Mouse (Mus musculus): ENCODE measurements at regions not wholly inside any gene's neighbourhood (a gene's known extent, or its start where the extent isn't known, plus 50 kb on each side); places are given as distances from the start of the nearest gene placed in this dataset.

- H3K4me3 ChIP-seq: no peak overlapping the region
- TF ChIP-seq CEBPB (IDR thresholded peaks at IDR 0.05; ENCODE audit: insufficient read depth, poor library complexity, severe bottlenecking): no peak
- TF ChIP-seq TCF12 (IDR thresholded peaks at IDR 0.05; ENCODE audit: insufficient read depth, poor library complexity, severe bottlenecking): no peak
- no peak for TF ChIP-seq POLR2AphosphoS2 (IDR thresholded peaks at IDR 0.05; ENCODE audit: insufficient read length, low read depth)
- TF ChIP-seq E2F4 (IDR thresholded peaks at IDR 0.05; ENCODE audit: insufficient read depth): no peak
- TF ChIP-seq SRF (IDR thresholded peaks at IDR 0.05; ENCODE audit: control insufficient read depth, insufficient read length, low read depth): no peak
- H3K79me2 ChIP-seq (ENCODE audit: control insufficient read depth, insufficient read depth): no peaks in the 10 kb centered on the region
- no peak overlapping the region for H3ac ChIP-seq (ENCODE audit: control insufficient read depth, insufficient read length)
- no peaks in the 10 kb centered on the region for H3K36me3 ChIP-seq (ENCODE audit: control insufficient read depth, insufficient read depth)
- H3K4me2 ChIP-seq (ENCODE audit: low read depth): no peak overlapping the region
- no peaks in the 10 kb centered on the region for H3K27me3 ChIP-seq (ENCODE audit: control insufficient read depth, insufficient read depth, insufficient read length)
These were observed 333.9 kb upstream of the Tmpo start for GRCm38 (mm10) chr10:91515021-91515371.

GRCm38 (mm10) chr10:91514163-91515020, 333.3 kb upstream of the Tmpo start:
- no peak overlapping the region for H3K4me3 ChIP-seq
- TF ChIP-seq POLR2A (IDR thresholded peaks at IDR 0.05; ENCODE audit: insufficient read length, low read depth): no peak
- TF ChIP-seq MYOG (IDR thresholded peaks at IDR 0.05; ENCODE audit: control insufficient read depth in 1 of 3, insufficient read depth in 1 of 3, insufficient read length in 2 of 3, low read depth in 2 of 3): no peak
- TF ChIP-seq USF1 (IDR thresholded peaks at IDR 0.05; ENCODE audit: low read depth): no peak
- TF ChIP-seq E2F4 (IDR thresholded peaks at IDR 0.05; ENCODE audit: insufficient read depth): no peak
- TF ChIP-seq SRF (IDR thresholded peaks at IDR 0.05; ENCODE audit: control insufficient read depth, insufficient read length, low read depth): no peak
- no peak for TF ChIP-seq POLR2AphosphoS2 (IDR thresholded peaks at IDR 0.05; ENCODE audit: insufficient read length, low read depth)
- TF ChIP-seq TCF12 (IDR thresholded peaks at IDR 0.05; ENCODE audit: insufficient read depth, poor library complexity, severe bottlenecking): no peak
- TF ChIP-seq MAX (IDR thresholded peaks at IDR 0.05; ENCODE audit: low read depth): no peak
- TF ChIP-seq CEBPB (IDR thresholded peaks at IDR 0.05; ENCODE audit: insufficient read depth, poor library complexity, severe bottlenecking): no peak
- TF ChIP-seq MYOD1 (IDR thresholded peaks at IDR 0.05; ENCODE audit: control insufficient read depth in 1 of 3, insufficient read length in 2 of 3, low read depth in 2 of 3): no peak
- H3ac ChIP-seq (ENCODE audit: control insufficient read depth, insufficient read length): no peak overlapping the region
- H3K4me2 ChIP-seq (ENCODE audit: low read depth): no peak overlapping the region
- no peaks in the 10 kb centered on the region for H3K27me3 ChIP-seq (ENCODE audit: control insufficient read depth, insufficient read depth, insufficient read length)
- H3K79me2 ChIP-seq (ENCODE audit: control insufficient read depth, insufficient read depth): no peaks in the 10 kb centered on the region
- no peaks in the 10 kb centered on the region for H3K36me3 ChIP-seq (ENCODE audit: control insufficient read depth, insufficient read depth)

- H3K27me3 ChIP-seq (ENCODE audit: control insufficient read depth, insufficient read depth, insufficient read length): no peaks in the 10 kb centered on the region
- H3K79me2 ChIP-seq (ENCODE audit: control insufficient read depth, insufficient read depth): no peaks in the 10 kb centered on the region
- H3ac ChIP-seq (ENCODE audit: control insufficient read depth, insufficient read length): no peak overlapping the region
- no peak overlapping the region for H3K4me2 ChIP-seq (ENCODE audit: low read depth)
- no peak for TF ChIP-seq MYOG (IDR thresholded peaks at IDR 0.05; ENCODE audit: control insufficient read depth in 1 of 3, insufficient read depth in 1 of 3, insufficient read length in 2 of 3, low read depth in 2 of 3)
- TF ChIP-seq USF1 (IDR thresholded peaks at IDR 0.05; ENCODE audit: low read depth): no peak
- TF ChIP-seq MAX (IDR thresholded peaks at IDR 0.05; ENCODE audit: low read depth): no peak
- TF ChIP-seq CEBPB (IDR thresholded peaks at IDR 0.05; ENCODE audit: insufficient read depth, poor library complexity, severe bottlenecking): no peak
- no peak for TF ChIP-seq POLR2AphosphoS2 (IDR thresholded peaks at IDR 0.05; ENCODE audit: insufficient read length, low read depth)
- TF ChIP-seq TCF3 (IDR thresholded peaks at IDR 0.05; ENCODE audit: insufficient read length, low read depth): no peak
- no peak for TF ChIP-seq POLR2A (IDR thresholded peaks at IDR 0.05; ENCODE audit: insufficient read length, low read depth)
- no peak for TF ChIP-seq REST (IDR thresholded peaks at IDR 0.05; ENCODE audit: insufficient read depth, insufficient read length)
- TF ChIP-seq MYOD1 (IDR thresholded peaks at IDR 0.05; ENCODE audit: control insufficient read depth in 1 of 3, insufficient read length in 2 of 3, low read depth in 2 of 3): no peak
- TF ChIP-seq E2F4 (IDR thresholded peaks at IDR 0.05; ENCODE audit: insufficient read depth): no peak
- no peak for TF ChIP-seq SRF (IDR thresholded peaks at IDR 0.05; ENCODE audit: control insufficient read depth, insufficient read length, low read depth)
- no peak for TF ChIP-seq TCF12 (IDR thresholded peaks at IDR 0.05; ENCODE audit: insufficient read depth, poor library complexity, severe bottlenecking)
- H3K4me3 ChIP-seq: no peak overlapping the region
- no peaks in the 10 kb centered on the region for H3K36me3 ChIP-seq (ENCODE audit: control insufficient read depth, insufficient read depth)
These were observed 325.9 kb upstream of the Tmpo start for GRCm38 (mm10) chr10:91507038-91507437.

GRCm38 (mm10) chr10:91504891-91505290, 323.8 kb upstream of the Tmpo start:
- H3ac ChIP-seq (ENCODE audit: control insufficient read depth, insufficient read length): no peak overlapping the region
- TF ChIP-seq CEBPB (IDR thresholded peaks at IDR 0.05; ENCODE audit: insufficient read depth, poor library complexity, severe bottlenecking): no peak
- TF ChIP-seq POLR2AphosphoS2 (IDR thresholded peaks at IDR 0.05; ENCODE audit: insufficient read length, low read depth): no peak
- TF ChIP-seq USF1 (IDR thresholded peaks at IDR 0.05; ENCODE audit: low read depth): no peak
- TF ChIP-seq TCF3 (IDR thresholded peaks at IDR 0.05; ENCODE audit: insufficient read length, low read depth): no peak
- TF ChIP-seq TCF12 (IDR thresholded peaks at IDR 0.05; ENCODE audit: insufficient read depth, poor library complexity, severe bottlenecking): no peak
- TF ChIP-seq REST (IDR thresholded peaks at IDR 0.05; ENCODE audit: insufficient read depth, insufficient read length): no peak
- TF ChIP-seq MAX (IDR thresholded peaks at IDR 0.05; ENCODE audit: low read depth): no peak
- H3K36me3 ChIP-seq (ENCODE audit: control insufficient read depth, insufficient read depth): no peaks in the 10 kb centered on the region
- no peak overlapping the region for H3K4me2 ChIP-seq (ENCODE audit: low read depth)
- H3K27me3 ChIP-seq (ENCODE audit: control insufficient read depth, insufficient read depth, insufficient read length): no peaks in the 10 kb centered on the region
- no peaks in the 10 kb centered on the region for H3K79me2 ChIP-seq (ENCODE audit: control insufficient read depth, insufficient read depth)
- no peak overlapping the region for H3K4me3 ChIP-seq

GRCm38 (mm10) chr10:91498543-91498942, 317.4 kb upstream of the Tmpo start:
- Histone ChIP-seq H3ac (ENCODE audit: control insufficient read depth, insufficient read length) (no peak overlapping the region), H3K36me3 (ENCODE audit: control insufficient read depth, insufficient read depth) (no peaks in the 10 kb centered on the region), H3K79me2 (ENCODE audit: control insufficient read depth, insufficient read depth) (no peaks in the 10 kb centered on the region), H3K4me3 (no peak overlapping the region), H3K4me2 (ENCODE audit: low read depth) (no peak overlapping the region), H3K27me3 (ENCODE audit: control insufficient read depth, insufficient read depth, insufficient read length) (no peaks in the 10 kb centered on the region)
- no peak for TF ChIP-seq MYOG (IDR thresholded peaks at IDR 0.05; ENCODE audit: control insufficient read depth in 1 of 3, insufficient read depth in 1 of 3, insufficient read length in 2 of 3, low read depth in 2 of 3)
- TF ChIP-seq CEBPB (IDR thresholded peaks at IDR 0.05; ENCODE audit: insufficient read depth, poor library complexity, severe bottlenecking): no peak
- no peak for TF ChIP-seq MYOD1 (IDR thresholded peaks at IDR 0.05; ENCODE audit: control insufficient read depth in 1 of 3, insufficient read length in 2 of 3, low read depth in 2 of 3)
- no peak for TF ChIP-seq POLR2AphosphoS2 (IDR thresholded peaks at IDR 0.05; ENCODE audit: insufficient read length, low read depth)
- TF ChIP-seq TCF12 (IDR thresholded peaks at IDR 0.05; ENCODE audit: insufficient read depth, poor library complexity, severe bottlenecking): no peak
- TF ChIP-seq E2F4 (IDR thresholded peaks at IDR 0.05; ENCODE audit: insufficient read depth): no peak
- no peak for TF ChIP-seq MAX (IDR thresholded peaks at IDR 0.05; ENCODE audit: low read depth)
- no peak for TF ChIP-seq SRF (IDR thresholded peaks at IDR 0.05; ENCODE audit: control insufficient read depth, insufficient read length, low read depth)
- TF ChIP-seq USF1 (IDR thresholded peaks at IDR 0.05; ENCODE audit: low read depth): no peak

All from myocyte (in vitro differentiated cells).